Mouse (Mus musculus) bone marrow macrophage, adult 2 months (primary cell): ENCODE data around the gene Dync1li1. TPM values are rescaled to one million over a fixed set of nuclear protein-coding genes. Genes with fewer than 3 reads are reported as not detected.
"Not testable (repeated sequence)": the region's sequence is repeated elsewhere in the genome, so short reads cannot be mapped to it uniquely, and the experiment has no call there.

Source experiments
- H3K27ac ChIP-seq: 2 replicates; pipeline ENCODE4 v1.5.1; 2012; ENCODE audit warnings: low read depth, low read length; ENCODE audit not compliant: insufficient read depth
- H3K4me1 ChIP-seq: 2 replicates; pipeline ENCODE4 v1.6.1; 2012; ENCODE audit warnings: low read length; ENCODE audit not compliant: control insufficient read depth, insufficient read depth
- H3K4me3 ChIP-seq: 2 replicates; pipeline ENCODE4 v1.5.1; 2012; ENCODE audit warnings: mild to moderate bottlenecking, low read length, moderate library complexity; ENCODE audit not compliant: insufficient read depth
- CTCF ChIP-seq: IDR thresholded peaks from 2 replicates; pipeline ENCODE4 v1.5.1; 2012; ENCODE audit warnings: low read depth, mild to moderate bottlenecking, low read length, moderate library complexity
- POLR2A ChIP-seq: IDR thresholded peaks from 2 replicates; pipeline ENCODE4 v1.6.1; 2012; ENCODE audit warnings: mild to moderate bottlenecking, low read depth, low read length, borderline replicate concordance
- polyA plus RNA-seq: library from polyadenylated mRNA; stranded (reverse); fragments of >200 nt; gene quantifications from 2 replicates; pipeline ENCODE4 v1.2.4, GENCODE M21; 2012; ENCODE audit not compliant: missing spikeins, insufficient read depth, insufficient read length

Dync1li1 gene
- polyA plus RNA-seq, 1 experiment = 46.6 TPM

DNA sequence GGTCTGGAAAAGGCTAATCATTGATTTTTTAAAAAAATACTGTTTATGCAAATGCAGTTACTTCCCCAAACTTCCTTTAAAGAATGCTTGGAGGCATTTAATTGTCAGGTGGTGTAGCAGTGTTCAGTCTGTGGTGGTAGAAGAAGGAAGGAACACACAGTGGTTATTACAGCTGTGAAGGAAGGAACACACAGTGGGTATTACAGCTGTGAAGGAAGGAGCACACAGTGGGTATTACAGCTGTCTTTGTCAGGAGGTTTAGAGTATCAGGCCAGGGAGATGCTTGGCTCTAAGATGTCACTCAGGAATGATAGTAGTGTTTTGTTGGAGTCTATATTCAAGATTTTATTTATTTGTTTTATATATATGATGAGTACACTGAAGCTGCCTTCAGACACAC is 2.5 kb downstream of the Dync1li1 start:
- H3K27ac ChIP-seq = no peak overlapping the region
- TF ChIP-seq CTCF (no peak), POLR2A (no peak)
- peaks cover 12% of the 10 kb centered on the region for H3K4me1 ChIP-seq
- H3K4me3 ChIP-seq = no peak overlapping the region

DNA sequence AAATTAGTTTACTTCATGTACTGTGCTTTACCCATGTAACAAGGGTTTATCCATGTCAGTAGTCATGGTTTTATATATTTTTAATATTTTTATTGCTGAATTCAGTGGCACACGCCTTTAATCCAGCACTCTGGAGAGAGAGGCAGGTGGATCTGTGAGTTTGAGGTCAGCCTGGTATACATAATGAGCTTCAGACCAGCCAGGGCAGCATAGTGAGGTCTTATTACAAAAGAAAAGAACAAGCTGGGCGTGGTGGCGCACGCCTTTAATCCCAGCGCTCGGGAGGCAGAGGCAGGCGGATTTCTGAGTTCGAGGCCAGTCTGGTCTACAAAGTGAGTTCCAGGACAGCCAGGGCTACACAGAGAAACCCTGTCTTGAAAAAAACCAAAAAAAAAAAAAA is 7.1 kb downstream of the Dync1li1 start:
- not testable (repeated sequence) for H3K27ac ChIP-seq, H3K4me1 ChIP-seq, H3K4me3 ChIP-seq

DNA sequence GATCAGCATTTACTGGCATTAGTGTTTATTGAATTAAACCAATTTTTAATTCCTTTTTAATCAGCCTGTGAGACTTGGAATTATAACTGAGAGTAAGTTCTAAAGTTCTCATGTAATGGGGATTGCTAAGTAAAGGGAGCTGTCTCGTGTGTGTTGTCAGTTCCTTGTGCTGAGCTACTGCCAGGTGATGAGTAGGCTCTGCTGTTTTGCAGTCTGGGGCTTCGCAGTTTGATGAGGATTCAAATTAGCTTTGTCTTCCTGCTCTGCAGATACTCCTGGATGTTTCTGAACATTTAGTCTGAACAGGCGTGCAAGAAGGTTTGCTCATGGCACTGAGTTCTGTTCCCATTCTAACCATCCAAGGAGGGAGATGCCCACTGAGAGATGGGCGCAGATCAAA is 8.5 kb downstream of the Dync1li1 start:
- Histone ChIP-seq H3K27ac (no peak overlapping the region), H3K4me1 (peaks cover 3% of the 10 kb centered on the region; the same call in 1 of the 2 replicates), H3K4me3 (no peak overlapping the region)
- TF ChIP-seq POLR2A (no peak), CTCF (no peak)

DNA sequence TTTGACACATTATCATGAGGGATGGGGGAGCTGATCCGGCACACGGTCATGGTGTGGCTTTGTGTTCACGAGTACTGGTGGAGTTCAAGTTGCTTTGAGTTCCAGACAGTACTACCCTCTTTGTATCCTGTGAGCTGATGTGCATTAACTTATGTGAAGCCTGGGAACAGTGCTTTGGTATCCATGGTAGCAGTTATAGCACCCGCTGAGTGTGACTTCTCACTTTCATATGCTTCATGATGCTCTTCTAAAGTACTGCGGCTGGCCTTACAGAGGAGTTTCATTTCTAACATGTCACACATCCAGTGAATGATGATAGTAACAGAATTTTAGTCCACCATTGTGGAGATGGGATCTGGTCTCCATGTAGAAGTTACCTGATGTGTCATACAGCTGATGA is 9.3 kb downstream of the Dync1li1 start:
- no peak overlapping the region for H3K27ac ChIP-seq
- H3K4me1 ChIP-seq = peaks cover 3% of the 10 kb centered on the region; the same call in 1 of the 2 replicates
- TF ChIP-seq POLR2A (no peak), CTCF (no peak)
- H3K4me3 ChIP-seq = no peak overlapping the region

DNA sequence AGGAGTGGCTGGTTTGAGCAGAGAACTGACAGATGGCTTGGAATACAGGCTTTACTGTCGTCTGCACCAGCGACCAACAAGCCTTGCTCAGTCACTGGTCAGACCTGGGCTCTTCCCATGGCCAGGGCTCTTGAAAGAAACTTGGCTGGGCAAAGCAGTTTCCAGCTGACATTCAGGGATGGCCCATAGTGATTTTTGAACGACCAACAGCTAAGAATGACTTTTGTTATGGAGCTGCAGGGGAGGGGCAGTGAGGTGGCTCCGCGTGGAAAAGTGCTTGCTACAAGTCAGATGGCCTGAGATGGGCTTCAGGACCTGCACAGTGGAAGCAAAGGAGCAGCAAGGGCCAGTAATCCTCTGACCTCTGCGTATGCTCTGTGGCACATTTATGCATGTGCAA is 10.7 kb downstream of the Dync1li1 start:
- Histone ChIP-seq H3K4me1 (no peaks in the 10 kb centered on the region), H3K4me3 (no peak overlapping the region)

DNA sequence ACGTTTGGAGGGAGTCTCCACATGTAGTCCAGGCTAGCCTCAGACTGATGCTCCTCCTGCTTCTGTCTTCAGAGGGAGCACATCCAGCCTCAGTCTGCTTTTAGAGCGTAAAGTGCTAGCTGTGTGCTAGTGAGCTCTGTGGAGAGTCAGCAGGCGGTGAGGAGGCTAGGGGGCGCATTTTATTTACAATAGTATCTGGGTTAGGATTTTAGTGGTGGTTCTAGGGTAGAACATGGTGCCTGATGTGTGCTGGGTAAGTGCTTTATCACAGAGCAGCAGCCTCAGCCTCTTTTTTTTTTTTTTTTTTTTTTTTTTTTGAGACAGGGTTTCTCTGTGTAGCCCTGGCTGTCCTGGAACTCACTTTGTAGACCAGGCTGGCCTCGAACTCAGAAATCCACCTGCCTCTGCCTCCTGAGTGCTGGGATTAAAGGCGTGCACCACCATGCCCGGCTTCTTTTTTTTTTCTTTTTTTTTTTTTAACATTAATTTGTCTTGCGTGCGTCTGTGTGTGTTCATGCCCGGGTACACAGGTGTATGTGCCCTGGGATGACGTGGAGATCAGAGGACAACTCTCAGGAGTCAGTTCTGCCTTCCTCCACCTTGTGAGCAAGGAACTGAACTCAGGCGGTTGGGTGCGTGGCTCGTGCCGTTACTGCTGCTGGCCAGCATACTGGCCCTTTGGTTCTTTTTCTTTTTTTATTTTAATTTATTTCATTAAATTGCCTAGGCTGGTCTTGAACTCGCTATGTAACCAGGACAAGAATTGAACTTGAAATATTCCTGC is 11.5 kb downstream of the Dync1li1 start:
- H3K4me1 ChIP-seq = peaks cover 2% of the 10 kb centered on the region; the same call in 1 of the 2 replicates
- no peak overlapping the region for H3K4me3 ChIP-seq
- H3K27ac ChIP-seq = no peak overlapping the region
- no peak for TF ChIP-seq CTCF
- no peak for TF ChIP-seq POLR2A

More for the DNA sequence above, 10.7 kb downstream of the Dync1li1 start:
- TF ChIP-seq CTCF (no peak), POLR2A (no peak)
- H3K27ac ChIP-seq = no peak overlapping the region

DNA sequence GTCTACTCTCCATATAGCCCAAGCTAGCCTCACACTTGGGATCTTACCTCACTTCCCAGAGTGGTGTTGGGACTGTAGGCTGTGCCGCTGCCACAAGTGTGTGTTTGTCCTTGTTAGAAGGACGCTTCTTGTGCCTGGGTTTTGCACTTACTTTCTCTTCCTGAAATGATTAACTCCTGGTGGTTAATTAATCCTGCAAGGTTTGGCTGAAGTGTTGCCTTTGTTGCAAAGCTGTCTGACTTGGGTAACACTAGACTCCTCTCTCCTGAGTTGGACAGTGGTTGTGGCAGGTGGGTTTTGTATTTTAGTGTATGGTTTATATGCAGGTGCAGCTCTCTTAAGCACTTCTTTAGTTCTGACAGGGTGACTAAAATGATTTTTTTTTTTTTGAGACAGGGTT is 12.4 kb downstream of the Dync1li1 start:
- H3K4me3 ChIP-seq = no peak overlapping the region
- TF ChIP-seq CTCF = no peak
- no peak for TF ChIP-seq POLR2A
- H3K4me1 ChIP-seq = peaks cover 2% of the 10 kb centered on the region; the same call in 1 of the 2 replicates
- no peak overlapping the region for H3K27ac ChIP-seq

DNA sequence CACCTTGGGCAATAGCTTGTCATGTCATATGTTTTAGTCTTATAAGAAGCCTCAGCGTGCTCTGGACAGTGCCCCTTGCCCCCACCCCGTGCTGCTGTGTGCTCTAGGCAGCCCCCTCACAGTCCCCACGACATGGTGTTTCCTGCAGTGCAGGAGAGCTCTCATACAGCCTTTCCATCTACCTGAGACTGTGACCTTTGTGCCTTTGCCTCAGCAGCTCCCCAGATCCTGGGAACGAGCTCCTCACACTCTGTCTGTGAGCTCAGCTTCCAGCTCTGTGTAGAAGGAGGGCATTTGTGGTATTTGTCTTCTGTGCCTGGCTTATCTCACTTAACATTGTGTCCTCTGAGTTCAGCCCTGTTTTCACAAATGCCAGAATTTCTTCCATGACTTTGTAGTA is 13.3 kb downstream of the Dync1li1 start:
- no peak overlapping the region for H3K4me3 ChIP-seq
- H3K4me1 ChIP-seq = peaks cover 2% of the 10 kb centered on the region; the same call in 1 of the 2 replicates
- H3K27ac ChIP-seq = no peak overlapping the region
- TF ChIP-seq CTCF = no peak
- no peak for TF ChIP-seq POLR2A

DNA sequence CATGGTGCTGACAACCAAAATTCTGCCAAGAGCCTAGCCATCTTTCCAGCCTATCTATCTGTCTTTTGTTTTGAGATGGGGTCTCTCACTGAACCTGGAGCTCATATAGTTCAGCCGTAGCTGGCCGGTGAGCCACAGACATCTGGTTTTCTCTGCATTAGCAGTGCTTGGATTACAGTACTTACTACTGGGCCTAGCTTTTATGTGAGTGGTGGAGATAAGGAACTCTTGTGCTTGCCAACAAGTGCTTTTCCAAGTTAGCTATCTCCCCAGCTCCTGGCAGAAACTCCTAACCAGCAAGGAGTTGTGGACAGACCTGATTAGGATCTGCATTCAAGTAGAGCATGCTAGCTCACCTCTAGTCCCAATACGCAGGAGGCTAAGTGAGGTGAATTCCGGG is 19.2 kb downstream of the Dync1li1 start:
- Histone ChIP-seq H3K27ac (no peak overlapping the region), H3K4me3 (no peak overlapping the region), H3K4me1 (peaks cover 2% of the 10 kb centered on the region; the same call in 1 of the 2 replicates)
- no peak for TF ChIP-seq CTCF
- no peak for TF ChIP-seq POLR2A

DNA sequence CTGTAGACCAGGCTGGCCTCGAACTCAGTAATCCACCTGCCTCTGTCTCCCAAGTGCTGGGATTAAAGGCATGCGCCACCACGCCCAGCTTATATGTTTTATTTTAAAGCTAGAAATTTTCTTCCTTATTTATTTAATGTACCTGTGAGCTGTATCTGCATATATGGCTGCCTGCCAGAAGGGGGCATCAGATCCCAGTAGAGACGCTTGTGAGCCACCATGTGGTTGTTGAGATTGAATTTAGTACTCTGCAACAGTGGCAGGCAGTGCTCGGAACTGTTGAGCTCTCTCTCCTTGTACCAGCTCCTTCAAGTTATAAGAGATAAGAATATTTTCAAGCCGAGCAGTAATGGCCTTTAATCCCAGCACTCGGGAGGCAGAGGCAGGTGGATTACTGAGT is 21.8 kb downstream of the Dync1li1 start:
- TF ChIP-seq CTCF (peak; percentile 37), POLR2A (no peak)
- H3K4me3 ChIP-seq = no peak overlapping the region
- H3K27ac ChIP-seq = no peak overlapping the region
- no peaks in the 10 kb centered on the region for H3K4me1 ChIP-seq
